Mouse (Mus musculus): ENCODE data around the gene Mars2. TPM values are rescaled to one million over a fixed set of nuclear protein-coding genes. Genes with fewer than 3 reads are reported as not detected.

Mars2 gene
- polyA plus RNA-seq, 1 experiment: 4.4 TPM

DNA sequence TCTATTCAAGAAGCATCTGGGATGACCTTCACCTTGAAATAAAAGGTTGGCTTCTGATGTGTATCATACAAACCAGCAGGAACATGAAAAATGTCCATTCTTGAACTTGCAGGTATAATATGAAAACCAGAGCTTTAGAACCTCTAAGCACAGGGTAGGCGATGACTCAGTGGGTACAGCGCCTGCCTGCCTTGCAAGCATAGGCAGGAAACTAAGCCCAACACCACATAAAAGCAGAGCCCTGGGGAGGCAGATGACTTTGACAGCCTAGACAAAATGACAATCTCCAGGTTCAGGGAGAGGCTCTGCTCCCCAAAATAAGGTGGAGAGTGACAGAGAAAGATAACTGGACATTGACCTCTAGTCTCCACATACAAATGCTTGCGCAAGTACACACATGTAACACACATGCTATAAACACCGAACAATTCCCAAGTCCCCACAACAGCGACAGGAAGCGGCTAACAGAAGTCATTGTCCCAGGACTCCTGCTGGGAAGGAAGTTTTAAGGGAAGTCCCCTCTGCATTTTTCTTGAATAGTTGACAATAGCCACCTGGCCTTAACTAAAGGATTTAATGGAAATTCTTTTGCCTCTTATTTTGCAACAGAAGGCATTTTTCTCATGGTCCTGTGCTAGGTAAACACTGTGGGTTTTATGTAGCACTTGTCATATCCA lies 40.5 kb upstream of the Mars2 start:
- H3K4me1 ChIP-seq (ENCODE audit: control insufficient read depth, insufficient read depth, low read length): peaks cover 4% of the 10 kb centered on the region
- no peak overlapping the region for H3K4me3 ChIP-seq (ENCODE audit: low read depth, low read length)
- no peaks in the 10 kb centered on the region for H3K9me3 ChIP-seq (replicated peaks; ENCODE audit: control insufficient read depth, insufficient read depth, low read length, poor library complexity, severe bottlenecking)
- no peaks in the 10 kb centered on the region for H3K27me3 ChIP-seq (ENCODE audit: control insufficient read depth, insufficient read depth, low read length, poor library complexity, severe bottlenecking)
- H3K36me3 ChIP-seq (ENCODE audit: control insufficient read depth, insufficient read depth, low read length, poor library complexity, severe bottlenecking): no peaks in the 10 kb centered on the region
- no peak overlapping the region for H3K27ac ChIP-seq (ENCODE audit: insufficient read depth, low read length)
- TF ChIP-seq POLR2A (IDR thresholded peaks at IDR 0.05; ENCODE audit: insufficient read depth, low read length): no peak
- TF ChIP-seq EP300 (IDR thresholded peaks at IDR 0.05; ENCODE audit: insufficient read depth, low read depth, low read length): no peak
- no peak for TF ChIP-seq CTCF (IDR thresholded peaks at IDR 0.05; ENCODE audit: low read depth, low read length)
- no peak overlapping the region for H3K9ac ChIP-seq (ENCODE audit: low read depth, poor library complexity, severe bottlenecking)

DNA sequence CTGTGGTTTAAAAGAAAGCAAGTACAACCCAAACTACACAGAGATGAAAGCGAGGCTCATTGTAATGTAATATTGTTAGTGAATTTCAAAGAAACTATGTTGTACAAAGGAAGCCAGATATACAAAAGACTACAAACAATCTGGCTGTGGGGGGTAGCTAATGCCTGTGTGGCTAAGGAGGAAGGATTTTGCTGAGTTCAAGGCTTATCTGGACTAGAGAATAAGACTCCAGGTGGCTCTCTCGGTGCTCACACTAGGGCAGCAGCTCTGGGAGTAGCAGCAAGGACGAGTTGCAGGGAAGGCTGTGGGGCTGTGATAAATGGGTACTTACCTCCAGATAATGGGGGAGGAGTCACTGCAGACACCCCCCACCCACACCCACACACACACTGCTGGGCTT lies 38.3 kb upstream of the Mars2 start:
- Histone ChIP-seq H3K27me3 (ENCODE audit: control insufficient read depth, insufficient read depth, low read length, poor library complexity, severe bottlenecking) (no peaks in the 10 kb centered on the region), H3K36me3 (ENCODE audit: control insufficient read depth, insufficient read depth, low read length, poor library complexity, severe bottlenecking) (no peaks in the 10 kb centered on the region), H3K9me3 (replicated peaks; ENCODE audit: control insufficient read depth, insufficient read depth, low read length, poor library complexity, severe bottlenecking) (no peaks in the 10 kb centered on the region), H3K27ac (ENCODE audit: insufficient read depth, low read length) (0 out of 2 replicates have a peak overlapping the region, but pooled peaks have one; percentile 39), H3K9ac (ENCODE audit: low read depth, poor library complexity, severe bottlenecking) (no peak overlapping the region), H3K4me1 (ENCODE audit: control insufficient read depth, insufficient read depth, low read length) (peaks cover 5% of the 10 kb centered on the region), H3K4me3 (ENCODE audit: low read depth, low read length) (no peak overlapping the region)
- TF ChIP-seq POLR2A (IDR thresholded peaks at IDR 0.05; ENCODE audit: insufficient read depth, low read length): no peak
- no peak for TF ChIP-seq EP300 (IDR thresholded peaks at IDR 0.05; ENCODE audit: insufficient read depth, low read depth, low read length)
- no peak for TF ChIP-seq CTCF (IDR thresholded peaks at IDR 0.05; ENCODE audit: low read depth, low read length)

DNA sequence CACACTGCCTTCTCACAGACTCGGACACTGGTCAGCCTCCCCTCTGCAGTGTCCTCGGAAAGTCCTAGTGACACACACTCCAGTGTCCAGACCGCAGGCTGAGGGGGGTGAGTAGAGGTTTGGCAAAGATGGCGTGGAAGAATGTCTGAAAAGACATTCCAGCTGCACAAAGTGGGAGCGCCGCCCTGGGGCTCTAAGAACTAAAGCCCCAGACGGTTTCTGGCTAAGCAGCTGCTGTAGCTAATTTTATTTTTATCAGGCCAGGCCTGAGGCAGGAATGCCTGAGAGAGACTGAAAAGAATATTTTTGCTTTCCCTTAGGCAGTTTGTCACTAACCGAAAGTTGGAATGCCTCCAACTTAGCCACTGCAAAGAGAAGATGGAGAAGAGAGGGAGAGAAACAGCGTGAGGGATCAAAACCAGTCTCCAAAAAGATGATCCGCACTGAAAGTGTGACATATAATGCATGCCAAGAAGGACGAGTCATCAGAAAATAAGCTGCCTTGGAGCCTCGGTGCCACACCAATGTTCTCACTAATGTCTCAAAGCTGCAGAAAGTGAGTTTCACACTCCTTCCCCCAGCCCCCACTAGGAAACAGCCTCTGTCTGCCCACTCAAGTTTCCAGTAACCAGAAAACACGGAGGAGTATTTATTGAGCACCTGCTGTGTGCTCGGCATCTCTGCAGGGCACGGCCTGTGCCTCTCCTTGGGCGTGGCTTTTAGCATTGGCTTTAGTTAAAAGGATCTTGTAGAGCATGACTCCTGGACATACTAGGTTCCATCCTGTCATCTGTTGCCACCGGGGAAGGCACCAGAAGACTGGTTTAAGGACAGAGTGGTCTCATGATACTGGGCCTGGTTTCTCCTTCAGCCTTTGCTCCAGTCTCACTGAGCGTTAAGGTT lies 34.9 kb upstream of the Mars2 start:
- H3K4me3 ChIP-seq (ENCODE audit: low read depth, low read length): no peak overlapping the region
- no peaks in the 10 kb centered on the region for H3K9me3 ChIP-seq (replicated peaks; ENCODE audit: control insufficient read depth, insufficient read depth, low read length, poor library complexity, severe bottlenecking)
- H3K27me3 ChIP-seq (ENCODE audit: control insufficient read depth, insufficient read depth, low read length, poor library complexity, severe bottlenecking): no peaks in the 10 kb centered on the region
- no peak overlapping the region for H3K27ac ChIP-seq (ENCODE audit: insufficient read depth, low read length)
- no peaks in the 10 kb centered on the region for H3K36me3 ChIP-seq (ENCODE audit: control insufficient read depth, insufficient read depth, low read length, poor library complexity, severe bottlenecking)
- H3K9ac ChIP-seq (ENCODE audit: low read depth, poor library complexity, severe bottlenecking): no peak overlapping the region
- TF ChIP-seq EP300 (IDR thresholded peaks at IDR 0.05; ENCODE audit: insufficient read depth, low read depth, low read length) (no peak), CTCF (IDR thresholded peaks at IDR 0.05; ENCODE audit: low read depth, low read length) (no peak), POLR2A (IDR thresholded peaks at IDR 0.05; ENCODE audit: insufficient read depth, low read length) (no peak)
- H3K4me1 ChIP-seq (ENCODE audit: control insufficient read depth, insufficient read depth, low read length): peaks cover 7% of the 10 kb centered on the region

DNA sequence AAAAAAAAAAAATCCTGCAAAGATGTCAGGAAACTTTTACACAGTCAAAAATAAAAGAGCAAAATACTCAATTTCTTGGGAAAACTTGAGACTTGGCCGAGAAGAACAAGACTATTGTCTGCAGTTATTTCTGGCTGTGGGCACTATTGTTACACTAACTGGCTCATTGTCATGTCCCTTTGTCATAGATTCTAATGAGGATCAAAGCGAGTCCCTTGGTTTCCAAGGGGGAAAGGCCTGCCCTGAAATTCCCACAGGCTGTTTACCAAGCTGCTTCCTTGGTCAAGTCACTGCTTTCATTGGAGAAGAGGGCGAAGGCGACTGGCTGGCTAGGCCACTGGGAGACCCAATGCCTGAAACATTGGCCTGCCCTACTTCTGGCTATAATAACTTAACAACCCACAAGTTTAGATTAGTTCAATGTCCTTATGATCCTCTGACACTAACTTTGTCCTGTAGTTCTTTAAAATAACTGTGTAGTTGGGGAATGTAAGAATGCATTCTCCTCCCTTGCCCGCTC lies 31.1 kb upstream of the Mars2 start:
- H3K4me1 ChIP-seq (ENCODE audit: control insufficient read depth, insufficient read depth, low read length): peaks cover 6% of the 10 kb centered on the region
- H3K36me3 ChIP-seq (ENCODE audit: control insufficient read depth, insufficient read depth, low read length, poor library complexity, severe bottlenecking): no peaks in the 10 kb centered on the region
- no peaks in the 10 kb centered on the region for H3K27me3 ChIP-seq (ENCODE audit: control insufficient read depth, insufficient read depth, low read length, poor library complexity, severe bottlenecking)
- H3K27ac ChIP-seq (ENCODE audit: insufficient read depth, low read length): no peak overlapping the region
- no peaks in the 10 kb centered on the region for H3K9me3 ChIP-seq (replicated peaks; ENCODE audit: control insufficient read depth, insufficient read depth, low read length, poor library complexity, severe bottlenecking)
- H3K9ac ChIP-seq (ENCODE audit: low read depth, poor library complexity, severe bottlenecking): no peak overlapping the region
- H3K4me3 ChIP-seq (ENCODE audit: low read depth, low read length): no peak overlapping the region
- TF ChIP-seq POLR2A (IDR thresholded peaks at IDR 0.05; ENCODE audit: insufficient read depth, low read length): no peak
- no peak for TF ChIP-seq EP300 (IDR thresholded peaks at IDR 0.05; ENCODE audit: insufficient read depth, low read depth, low read length)
- no peak for TF ChIP-seq CTCF (IDR thresholded peaks at IDR 0.05; ENCODE audit: low read depth, low read length)

DNA sequence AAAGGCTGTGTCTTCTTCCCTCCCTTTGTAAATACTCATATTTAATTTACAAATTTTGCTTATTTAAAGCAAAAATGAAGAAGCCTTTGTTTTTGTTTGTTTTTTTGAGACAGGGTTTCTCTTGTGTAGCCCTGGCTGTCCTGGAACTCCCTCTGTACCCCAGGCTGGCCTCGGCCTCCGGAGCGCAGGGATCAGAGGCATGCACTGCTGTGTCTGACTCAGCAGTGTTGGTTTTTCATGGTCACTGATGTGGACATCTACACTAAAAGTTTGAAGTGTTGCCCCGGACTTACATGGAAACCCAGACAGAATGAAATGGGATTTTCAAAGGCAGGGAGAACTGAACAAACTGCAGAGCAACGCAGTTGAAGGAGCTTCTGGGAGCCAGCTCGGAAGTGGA lies 29.4 kb upstream of the Mars2 start:
- Histone ChIP-seq H3K9ac (ENCODE audit: low read depth, poor library complexity, severe bottlenecking) (no peak overlapping the region), H3K27ac (ENCODE audit: insufficient read depth, low read length) (no peak overlapping the region), H3K4me3 (ENCODE audit: low read depth, low read length) (no peak overlapping the region), H3K27me3 (ENCODE audit: control insufficient read depth, insufficient read depth, low read length, poor library complexity, severe bottlenecking) (no peaks in the 10 kb centered on the region), H3K36me3 (ENCODE audit: control insufficient read depth, insufficient read depth, low read length, poor library complexity, severe bottlenecking) (no peaks in the 10 kb centered on the region), H3K9me3 (replicated peaks; ENCODE audit: control insufficient read depth, insufficient read depth, low read length, poor library complexity, severe bottlenecking) (no peaks in the 10 kb centered on the region), H3K4me1 (ENCODE audit: control insufficient read depth, insufficient read depth, low read length) (peaks cover 9% of the 10 kb centered on the region)
- TF ChIP-seq POLR2A (IDR thresholded peaks at IDR 0.05; ENCODE audit: insufficient read depth, low read length) (no peak), CTCF (IDR thresholded peaks at IDR 0.05; ENCODE audit: low read depth, low read length) (no peak), EP300 (IDR thresholded peaks at IDR 0.05; ENCODE audit: insufficient read depth, low read depth, low read length) (no peak)
